Mouse (Mus musculus) left cerebral cortex, postnatal 14 days (tissue): ENCODE data around the gene Cacna1c. TPM values are rescaled to one million over a fixed set of nuclear protein-coding genes. Genes with fewer than 3 reads are reported as not detected.
A peak's percentile ranks its signal among the peaks of the same experiment; 100 is the strongest.

Source experiments
- DNase-seq, 2 experiments: peaks; one replicate each; pipeline ENCODE4 v3.0.0; 2021 to 2022; ENCODE audit warnings: low spot score in 2 of 2, mixed read lengths in 1 of 2
- intact Hi-C: fragments of 180-260 bp; cut with DNase I; formaldehyde crosslinking; loops from one replicate; pipeline ENCODE4 v1.15.1; 2025
- total RNA-seq, 2 experiments: library from RNA; stranded (reverse); gene quantifications; 2 replicates each; pipeline ENCODE4 v1.2.3; 2021

Gene Cacna1c
- total RNA-seq, 2 experiments from 2014 or later = 66.9 to 73.5 TPM

DNA sequence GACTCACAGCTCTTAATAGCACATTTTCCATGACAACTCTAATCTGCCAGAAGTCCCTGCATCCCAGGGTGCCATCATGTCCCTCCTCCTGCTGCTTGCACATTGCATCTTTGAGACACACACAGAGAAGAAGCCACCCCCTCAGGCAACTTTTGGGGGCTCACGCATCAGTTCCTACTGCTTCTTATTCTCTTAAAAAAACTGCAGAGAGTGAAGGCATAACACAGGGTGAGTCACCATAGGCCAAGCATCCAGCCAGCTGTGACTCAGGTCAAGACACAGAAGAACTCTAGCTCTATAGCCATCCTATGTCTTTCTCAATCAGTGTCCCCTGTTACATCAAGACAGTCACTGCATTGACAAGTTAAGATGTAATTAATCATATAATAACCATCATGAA is 431.0 kb downstream of the Cacna1c start:
- intact Hi-C loops = no loop called here
- no peak for DNase-seq

DNA sequence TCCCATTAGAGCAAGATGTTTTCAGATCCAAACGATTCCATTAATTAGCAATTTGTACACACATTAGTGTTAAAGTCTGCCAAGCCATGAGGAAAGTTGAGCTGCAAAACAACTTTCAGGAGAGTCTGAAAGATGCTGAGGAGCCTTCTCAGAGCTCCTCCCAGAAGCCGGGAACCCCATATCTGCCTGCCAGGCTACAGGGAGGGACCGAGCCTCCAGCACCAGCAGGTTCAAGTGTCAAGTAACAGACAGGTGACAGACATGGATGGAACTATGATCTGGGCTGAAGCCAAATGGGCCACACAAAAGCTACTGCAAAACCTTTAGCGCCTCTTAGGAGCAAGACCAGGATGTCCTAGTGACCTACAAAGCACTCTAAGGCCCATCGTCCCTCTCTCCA is 437.2 kb downstream of the Cacna1c start:
- no peak for DNase-seq
- intact Hi-C loops = no loop called here

DNA sequence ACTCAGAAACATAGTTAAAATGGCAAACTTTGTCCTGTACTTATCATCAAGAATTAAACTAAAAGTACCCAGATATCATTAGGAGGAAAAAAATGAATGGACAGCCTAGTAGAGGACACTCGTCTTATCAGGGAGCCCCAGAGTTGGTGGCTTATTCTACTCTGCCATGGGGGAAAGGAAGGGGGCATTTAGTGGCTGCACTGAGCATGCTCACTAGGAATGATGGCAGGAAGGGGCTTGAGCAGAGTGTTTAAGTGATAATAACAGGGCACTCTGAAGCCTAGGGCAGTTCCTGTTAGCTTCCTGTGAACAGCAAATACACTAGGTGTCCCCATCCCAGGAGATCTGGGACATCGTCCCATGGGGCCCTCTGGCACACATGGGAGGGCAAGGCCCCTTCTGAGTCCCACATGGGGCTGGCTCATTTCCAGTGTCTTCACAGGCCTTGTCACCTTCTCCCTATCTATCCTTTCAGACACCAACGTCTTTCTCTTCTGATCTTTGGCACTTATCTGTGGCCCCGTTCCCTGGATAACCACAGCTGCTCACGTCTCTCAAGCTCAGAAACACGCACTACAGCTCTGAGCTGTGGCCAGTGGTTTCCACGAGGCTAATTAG is 437.8 kb downstream of the Cacna1c start:
- no peak for DNase-seq
- intact Hi-C loops = no loop called here

DNA sequence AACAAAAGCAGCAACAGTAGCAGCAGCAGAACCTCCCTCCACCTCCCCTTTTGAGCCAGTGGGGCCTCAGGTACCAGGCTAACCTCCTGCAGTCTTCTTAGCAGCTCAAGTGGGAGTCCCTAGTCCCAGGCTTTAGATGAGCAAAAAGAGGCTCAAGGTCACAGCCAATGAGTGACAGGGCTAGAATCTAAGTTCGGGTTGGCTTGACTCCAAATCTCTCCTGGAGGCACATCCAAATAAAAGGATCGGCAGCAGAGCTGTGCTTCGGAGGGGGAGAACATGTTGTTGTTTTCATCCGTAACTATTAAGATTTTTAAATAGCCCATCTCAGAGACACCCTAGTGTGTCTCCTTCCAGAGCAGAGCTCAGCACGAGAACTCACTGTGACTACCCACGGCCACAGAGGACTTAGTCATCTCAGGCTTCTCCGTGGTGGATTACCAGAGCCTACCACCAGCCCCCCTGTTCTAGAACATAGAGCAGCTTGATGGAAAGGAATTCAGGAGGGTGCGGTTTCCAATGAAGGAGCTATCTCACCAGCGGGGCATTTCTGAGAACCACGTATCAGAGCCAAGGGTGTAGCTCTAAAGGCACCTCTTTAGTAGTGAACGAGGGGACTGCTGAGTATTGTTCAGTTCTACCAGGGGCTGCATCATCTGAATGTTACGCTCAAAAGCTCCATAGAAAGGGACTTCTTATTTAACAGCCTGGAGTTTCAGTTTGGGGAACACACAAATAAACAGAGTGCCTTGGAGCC is 438.5 kb downstream of the Cacna1c start:
- intact Hi-C loops = no loop called here
- DNase-seq = no peak

DNA sequence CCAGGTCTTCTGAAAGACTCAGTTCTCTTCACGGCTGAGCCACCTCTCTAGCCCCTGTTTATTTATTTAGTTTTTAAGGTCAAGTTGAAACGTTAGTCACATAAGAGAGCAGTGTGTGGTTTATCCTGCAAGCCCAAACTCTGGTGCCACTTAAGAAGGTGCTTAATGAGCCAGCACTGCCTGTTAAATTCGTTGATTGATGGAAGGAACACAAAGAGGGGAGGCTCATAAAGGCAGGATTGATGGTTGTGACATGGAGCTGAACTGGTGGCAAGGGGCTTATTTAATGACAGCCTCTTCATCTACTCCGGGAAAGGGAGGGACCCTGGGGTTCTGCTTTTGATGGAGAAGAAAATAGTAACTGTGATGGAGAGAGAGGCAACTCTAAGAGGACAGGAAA is 439.7 kb downstream of the Cacna1c start:
- DNase-seq = no peak
- intact Hi-C loops = no loop called here

DNA sequence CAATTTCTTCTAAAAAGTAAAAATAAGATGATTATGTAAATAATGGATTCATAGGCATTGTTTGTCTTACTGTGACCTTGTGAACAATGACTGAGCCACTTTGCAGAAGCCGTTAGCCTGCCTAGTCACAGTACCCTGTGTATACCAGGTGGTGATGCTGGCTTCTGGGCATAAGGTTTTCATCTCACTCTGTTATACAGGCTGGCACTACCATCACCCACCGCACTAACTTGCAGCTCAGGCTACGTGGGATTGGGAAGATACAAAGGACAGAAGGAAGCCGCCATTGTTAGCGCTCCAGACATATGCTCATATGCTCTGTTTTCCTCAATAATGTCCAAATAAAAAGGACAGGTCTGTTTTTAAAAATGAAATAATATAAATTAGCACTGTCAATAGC is 440.4 kb downstream of the Cacna1c start:
- DNase-seq = no peak

DNA sequence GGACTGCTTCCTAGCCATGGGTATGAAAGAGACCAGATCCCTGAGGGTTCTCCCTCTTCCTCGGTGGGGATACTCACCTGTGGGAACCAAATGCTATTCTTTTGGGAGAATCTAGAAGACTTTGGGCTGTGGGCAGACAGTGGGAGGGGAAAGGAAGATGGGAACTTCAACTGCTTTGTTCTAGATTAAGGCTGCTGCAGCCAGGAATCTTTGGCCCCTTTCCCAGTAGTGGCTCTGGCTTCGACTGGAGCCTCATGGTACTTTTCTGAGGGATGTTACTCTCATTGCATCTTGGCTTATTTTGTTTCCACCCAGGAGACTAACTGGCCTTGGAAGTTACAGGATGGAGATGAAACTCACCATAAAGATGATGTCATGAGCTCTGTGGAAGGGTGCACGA is 441.8 kb downstream of the Cacna1c start:
- peak; percentile 58 to 69 for DNase-seq
- intact Hi-C loops = no loop called here

More for the DNA sequence above, 440.4 kb downstream of the Cacna1c start:
- intact Hi-C loops = no loop called here

DNA sequence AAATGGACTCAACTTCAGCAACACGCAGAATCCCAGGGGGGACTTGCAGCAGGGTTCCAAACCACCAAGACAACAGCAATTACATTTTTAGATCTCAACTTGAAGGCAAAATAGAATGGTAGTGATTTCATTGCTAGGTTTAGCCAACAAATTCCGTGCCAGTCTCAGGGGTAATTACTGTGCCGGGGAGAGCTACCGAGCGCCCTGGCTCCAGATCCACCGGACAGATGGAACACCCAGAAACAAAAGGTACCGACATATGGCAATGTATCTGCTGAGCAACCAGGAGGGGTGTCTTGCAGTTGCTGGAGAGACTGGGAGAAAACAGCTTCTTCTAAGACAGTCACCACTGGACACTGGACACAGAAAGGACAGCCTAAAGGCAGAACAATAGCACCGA is 442.4 kb downstream of the Cacna1c start:
- DNase-seq = no peak
- intact Hi-C loops = no loop called here

DNA sequence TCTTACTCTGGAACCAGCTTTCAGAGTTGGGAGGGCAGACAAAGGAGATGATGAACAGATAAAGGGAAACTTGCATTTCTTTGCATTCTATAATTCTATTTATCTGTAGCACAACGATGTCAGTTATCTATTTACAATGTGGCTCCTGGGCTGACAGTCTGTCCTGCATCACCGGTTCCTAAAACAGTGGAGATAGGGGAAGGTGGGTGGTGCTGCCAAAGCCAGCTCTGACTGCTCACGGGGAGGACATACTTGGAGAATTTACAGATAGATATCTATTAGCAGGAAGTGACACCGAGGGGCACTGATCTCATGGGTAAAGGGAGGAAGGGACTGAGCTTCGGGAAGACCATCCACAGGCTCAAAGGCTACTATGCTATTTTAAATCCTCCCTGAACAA is 443.2 kb downstream of the Cacna1c start:
- intact Hi-C loops = no loop called here
- DNase-seq = no peak

DNA sequence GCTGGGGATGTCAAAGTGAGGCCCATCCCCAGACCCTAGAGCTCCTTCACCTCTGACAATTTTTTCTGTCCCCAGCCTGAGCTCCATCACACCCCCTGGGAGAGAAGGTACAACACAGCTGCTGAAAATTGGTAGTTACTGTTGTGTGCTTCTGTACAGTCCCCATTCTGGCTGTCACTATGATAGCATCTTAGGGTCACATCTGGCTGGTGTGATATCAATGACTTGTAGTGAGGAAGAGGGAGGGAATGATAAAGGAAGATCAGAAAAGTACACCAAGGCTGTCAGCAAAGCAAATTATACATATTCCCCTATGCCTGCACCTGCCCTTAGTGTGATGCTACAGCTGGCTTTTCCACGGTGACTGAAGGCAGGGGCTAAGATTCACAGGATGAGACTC is 446.9 kb downstream of the Cacna1c start:
- intact Hi-C loops = no loop called here
- no peak for DNase-seq

DNA sequence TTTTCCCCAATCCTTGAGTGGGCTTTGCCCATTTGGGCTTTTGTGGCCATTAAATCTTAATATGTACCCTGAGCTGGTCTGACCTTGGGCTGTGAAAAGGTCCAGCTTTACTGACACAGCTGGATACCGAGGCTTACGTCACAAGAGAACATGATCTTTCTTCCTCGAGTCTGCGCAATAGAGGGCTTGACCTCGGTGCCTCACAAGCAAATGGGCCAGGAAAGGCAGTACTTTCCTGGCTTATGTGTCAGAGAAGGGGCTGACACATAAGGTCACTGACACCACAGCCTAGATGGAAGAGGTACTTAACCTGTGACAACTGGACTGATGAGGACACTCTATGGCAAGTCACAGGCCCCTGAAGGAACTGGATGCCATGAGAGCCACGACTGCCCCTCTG is 453.5 kb downstream of the Cacna1c start:
- DNase-seq = no peak

DNA sequence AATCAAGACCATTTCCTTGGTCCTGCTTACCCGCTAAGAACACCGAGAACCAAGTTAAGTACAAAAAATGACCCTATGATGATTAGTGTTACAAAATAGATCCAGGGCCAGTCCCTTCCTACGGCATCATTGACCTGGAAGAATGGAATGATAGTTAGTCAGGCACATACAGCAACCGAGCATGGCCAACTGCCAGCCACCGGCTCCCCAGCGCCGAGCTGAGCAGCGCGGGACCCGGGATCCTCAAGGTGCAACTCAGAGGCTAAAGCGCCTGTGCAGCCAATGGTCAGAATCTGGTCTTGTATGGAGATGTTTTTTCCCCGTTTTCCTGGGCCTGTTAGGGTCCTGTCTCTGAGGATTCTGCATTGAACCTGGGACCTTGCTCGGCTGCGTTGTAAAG is 454.4 kb downstream of the Cacna1c start:
- no peak for DNase-seq
- intact Hi-C loops = no loop called here

More for the DNA sequence above, 453.5 kb downstream of the Cacna1c start:
- intact Hi-C loops = no loop called here

DNA sequence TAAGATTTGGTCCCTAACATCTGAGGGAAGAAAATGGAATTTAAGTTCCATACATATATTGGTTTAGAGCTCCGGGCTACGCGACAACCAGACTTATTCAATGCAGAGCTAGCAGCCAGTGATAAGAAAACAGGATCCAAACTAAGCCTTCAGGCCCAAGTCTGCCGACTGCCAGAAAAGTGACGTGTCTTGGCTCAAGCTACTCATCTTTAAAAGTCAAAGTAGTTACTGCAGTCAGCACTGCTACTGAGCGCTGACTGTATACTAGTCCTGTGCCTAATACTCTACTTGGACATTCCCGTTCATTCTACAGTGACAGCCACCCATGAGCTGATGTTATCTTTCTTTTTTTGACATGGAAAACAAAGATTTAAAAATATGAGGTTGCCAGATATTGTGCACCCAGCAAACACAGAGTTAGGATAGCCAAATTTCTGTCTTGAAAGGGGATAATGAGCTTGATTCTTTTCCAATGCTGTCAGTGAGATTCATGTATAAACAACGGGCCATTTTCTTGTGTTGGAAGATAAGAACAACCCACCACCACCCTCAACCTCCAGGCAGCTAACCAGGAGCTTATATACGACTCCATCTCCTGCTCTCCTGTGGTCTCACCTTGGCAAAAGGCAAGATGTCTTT is 456.1 kb downstream of the Cacna1c start:
- intact Hi-C loops = no loop called here
- peak; percentile 46 to 65 for DNase-seq

DNA sequence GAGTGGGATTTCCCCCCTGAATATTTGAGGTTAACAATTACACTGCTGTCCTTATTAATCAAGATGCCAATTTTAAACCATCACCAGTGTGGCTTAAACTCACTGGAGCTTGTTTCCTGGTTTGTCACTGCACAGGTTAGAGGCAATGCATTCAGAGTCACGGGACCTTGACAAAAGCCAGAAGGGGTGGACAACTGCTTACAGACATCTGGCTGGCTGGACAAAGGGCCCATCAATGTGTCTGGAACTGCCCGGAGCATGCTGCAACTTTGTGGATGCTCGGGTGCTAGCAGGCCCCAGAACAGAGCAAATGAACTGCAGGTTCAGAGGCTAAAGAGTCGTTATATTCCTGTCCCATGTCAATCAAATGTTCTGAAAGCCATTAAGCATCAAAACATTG is 456.9 kb downstream of the Cacna1c start:
- no peak for DNase-seq
- intact Hi-C loops = no loop called here

DNA sequence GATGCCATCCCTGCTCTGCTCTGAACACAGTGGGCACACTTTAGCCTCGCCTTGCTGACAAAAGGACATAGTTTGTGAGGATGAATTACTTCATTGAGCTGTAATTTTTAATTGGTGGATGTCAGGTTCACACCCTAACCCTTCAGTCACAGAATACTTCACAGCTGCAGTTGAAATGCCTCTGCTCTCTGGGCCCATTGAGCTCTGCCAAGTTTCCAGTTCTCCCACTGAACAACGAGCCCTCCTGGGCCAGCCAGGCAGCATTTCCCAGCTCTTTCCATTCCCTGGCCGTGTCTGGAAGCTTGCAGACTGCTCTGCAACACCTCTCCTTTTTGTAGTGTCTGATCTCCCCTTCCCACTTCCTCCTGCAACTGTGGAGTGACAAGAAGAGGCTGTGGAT is 457.6 kb downstream of the Cacna1c start:
- DNase-seq = no peak
- intact Hi-C loops = no loop called here

DNA sequence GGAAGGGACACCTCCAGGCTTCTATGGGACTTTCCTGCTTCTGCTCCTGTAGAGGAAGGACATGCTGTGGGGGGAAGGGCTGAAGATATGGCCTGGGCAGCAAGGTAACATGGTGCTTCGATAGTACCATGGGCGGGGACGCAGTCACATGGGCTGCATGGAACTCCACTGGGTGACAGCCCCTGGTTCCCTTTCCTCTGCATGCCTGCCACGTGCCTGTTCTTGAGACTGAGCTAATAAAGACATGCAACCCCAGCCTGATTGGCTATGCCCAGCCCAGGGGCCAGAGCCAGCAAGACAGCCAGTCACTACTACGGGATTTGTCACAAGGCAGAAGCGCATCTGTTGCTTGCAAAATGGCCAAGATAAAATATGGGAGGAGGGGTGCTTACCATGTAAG is 459.1 kb downstream of the Cacna1c start:
- no peak for DNase-seq
- intact Hi-C loops = no loop called here

DNA sequence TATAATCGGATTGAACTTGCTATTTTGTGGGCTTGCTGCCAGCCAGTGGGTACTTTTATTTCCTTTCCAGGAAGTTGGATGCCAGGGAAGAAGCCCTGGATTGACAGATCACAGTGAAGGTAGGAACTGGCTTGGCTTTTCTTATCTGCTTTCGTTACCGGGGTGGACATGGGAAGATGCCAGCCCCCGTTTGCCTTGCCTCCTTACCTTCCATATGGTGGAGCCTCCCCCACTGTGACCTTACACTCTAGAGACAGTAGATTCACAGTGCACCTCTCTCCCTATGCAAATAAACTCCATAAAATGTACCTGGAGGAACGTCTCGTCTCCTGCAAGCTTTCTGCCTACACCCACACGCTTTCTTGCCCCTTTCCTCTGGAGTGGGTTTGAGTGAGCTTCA is 459.7 kb downstream of the Cacna1c start:
- intact Hi-C loops = no loop called here
- no peak for DNase-seq

DNA sequence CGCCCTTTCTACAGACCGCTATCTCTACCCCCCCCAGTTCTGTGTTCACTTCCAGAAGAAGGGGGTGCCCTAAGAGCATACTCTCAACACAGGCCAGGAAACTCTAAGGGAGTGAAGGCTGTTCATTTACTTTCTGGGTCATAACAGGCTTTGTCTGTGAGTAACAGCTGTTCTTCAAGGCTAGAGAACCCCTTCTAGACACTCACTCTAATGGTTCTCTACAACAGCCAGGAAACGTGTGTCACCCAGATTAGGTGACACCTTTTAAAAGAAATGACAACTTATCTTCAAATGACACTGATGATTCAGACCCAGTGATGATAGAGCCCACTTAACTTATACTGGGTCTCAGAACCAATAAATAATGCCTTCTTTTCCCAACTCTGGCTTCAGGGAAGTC is 461.1 kb downstream of the Cacna1c start:
- intact Hi-C loops = no loop called here
- DNase-seq = no peak

DNA sequence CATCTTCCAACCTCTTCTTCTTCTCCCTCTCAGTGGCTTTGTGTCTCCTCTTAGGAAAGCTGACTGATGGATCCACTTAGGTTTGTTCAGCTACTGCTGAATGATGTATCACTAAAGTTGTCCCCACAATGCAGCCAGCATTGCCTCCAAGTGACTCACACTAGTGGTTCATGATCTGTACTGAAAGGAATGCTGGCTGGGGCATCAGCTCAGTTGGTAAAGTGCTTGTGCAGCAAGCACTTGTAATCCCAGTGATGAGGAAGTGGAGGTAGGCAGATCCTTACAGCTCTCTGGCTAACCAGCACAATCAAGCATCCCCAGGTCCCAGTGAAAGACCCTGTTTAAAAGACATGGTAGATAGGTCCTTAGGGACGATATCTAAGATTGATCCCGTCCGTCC is 464.3 kb downstream of the Cacna1c start:
- no peak for DNase-seq
- intact Hi-C loops = no loop called here

DNA sequence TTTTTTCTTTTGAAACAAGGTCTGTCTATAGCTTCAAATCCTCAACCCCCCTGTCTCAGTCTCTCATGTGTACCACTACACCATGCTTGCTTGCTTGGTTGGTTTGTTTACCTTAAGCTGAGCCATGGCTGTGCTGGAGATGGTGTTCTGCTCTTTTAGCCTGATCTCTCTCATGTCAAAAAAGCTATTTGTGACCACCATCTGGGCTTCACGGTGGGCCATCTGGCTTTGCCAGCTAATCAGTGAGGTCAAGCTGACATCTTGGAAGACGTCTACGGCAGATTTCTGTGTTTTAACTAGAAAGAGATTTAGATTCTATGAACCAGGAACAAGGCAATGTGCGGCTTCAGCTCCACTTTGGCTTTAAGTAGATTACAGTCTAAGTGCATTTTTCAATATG is 471.3 kb downstream of the Cacna1c start:
- DNase-seq = no peak
- intact Hi-C loops = no loop called here

DNA sequence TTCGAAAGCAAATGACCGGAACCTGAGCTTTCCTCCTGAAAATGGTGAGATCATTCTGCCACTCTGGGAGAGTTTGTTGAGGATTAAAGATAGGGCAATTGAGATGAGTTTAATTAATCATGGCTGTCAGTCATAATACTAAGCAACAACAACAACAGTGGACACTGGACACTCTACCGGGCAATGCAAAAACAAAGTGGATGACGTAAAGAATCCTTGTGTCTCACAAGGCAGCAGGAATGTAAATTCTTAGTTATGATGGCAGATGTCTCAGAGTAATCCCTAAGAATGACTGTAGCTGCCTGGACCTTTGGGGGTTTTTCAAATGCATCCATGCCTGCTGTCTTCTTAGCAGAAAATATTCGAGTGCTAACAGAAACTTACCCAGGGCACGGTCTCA is 471.8 kb downstream of the Cacna1c start:
- intact Hi-C loops = no loop called here
- DNase-seq = no peak
